Mouse (Mus musculus): ENCODE data around the gene Gm5152. TPM values are rescaled to one million over a fixed set of nuclear protein-coding genes. Genes with fewer than 3 reads are reported as not detected.
"Not testable (repeated sequence)": the region's sequence is repeated elsewhere in the genome, so short reads cannot be mapped to it uniquely, and the experiment has no call there.

The Gm5152 gene
- polyA plus RNA-seq (2015; fragmentation: Nextera tagmentation; extraction: Ambion mirVana) = not detected in 2 replicates

DNA sequence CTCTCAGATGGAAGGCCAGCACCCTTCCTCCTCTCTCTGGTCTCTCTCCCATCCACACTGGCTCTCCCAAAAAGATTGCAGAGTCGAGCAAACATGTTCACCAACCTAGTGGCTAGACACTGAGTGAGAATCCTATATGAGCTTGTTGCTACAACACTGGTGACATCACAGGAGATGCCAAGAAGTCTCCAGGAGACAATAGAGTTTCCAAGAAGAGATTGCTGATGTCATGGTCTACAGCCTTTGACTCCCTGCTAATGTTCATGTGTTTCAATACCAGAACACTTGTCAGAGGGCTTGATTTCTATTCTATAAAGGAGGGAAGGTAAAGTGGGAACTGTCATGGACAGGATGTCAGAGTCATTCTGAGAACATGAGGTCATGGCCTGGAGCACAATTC is at the start of gene Gm5152:
TSS of gene Gm5152 (minus strand) at position 101 of the 400 bp plus-strand sequence.
- H3K9ac ChIP-seq (replicated peaks; ENCODE audit: low read depth); H3K36me3 ChIP-seq (ENCODE audit: insufficient read depth, low read length); H3K27ac ChIP-seq (ENCODE audit: low read length); H3K4me2 ChIP-seq (replicated peaks; ENCODE audit: low read depth, low read length); H3K27me3 ChIP-seq (replicated peaks; ENCODE audit: insufficient read depth, low read length); ATAC-seq; H3K4me1 ChIP-seq (ENCODE audit: insufficient read depth, low read depth, low read length); H3K9me3 ChIP-seq (ENCODE audit: low read length); DNase-seq (ENCODE audit: low spot score); H3K4me3 ChIP-seq (ENCODE audit: low read depth, low read length): not testable (repeated sequence)
- WGBS = no CpG with 5 or more reads among the region's 1 CpGs

DNA sequence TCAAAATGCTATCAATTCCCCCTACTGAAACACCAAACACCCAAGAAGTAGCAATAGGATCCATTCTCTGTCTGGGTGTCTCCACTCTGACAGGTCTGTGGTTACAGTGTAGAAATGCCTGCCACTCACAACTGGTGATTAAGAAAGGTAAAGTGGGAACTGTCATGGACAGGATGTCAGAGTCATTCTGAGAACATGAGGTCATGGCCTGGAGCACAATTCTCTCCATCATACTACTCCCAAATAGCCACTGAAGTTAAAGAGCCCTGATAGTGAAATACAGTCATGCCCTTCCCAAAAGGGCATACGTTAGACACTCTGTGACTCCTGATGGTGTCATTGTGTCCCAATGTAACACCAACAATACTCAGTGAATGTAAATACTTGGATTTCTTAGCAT is 8.4 kb upstream of the Gm5152 start:
- ATAC-seq; H3K36me3 ChIP-seq (ENCODE audit: insufficient read depth, low read length); H3K9me3 ChIP-seq (ENCODE audit: low read length); H3K27ac ChIP-seq (ENCODE audit: low read length); H3K4me2 ChIP-seq (replicated peaks; ENCODE audit: low read depth, low read length); DNase-seq (ENCODE audit: low spot score); H3K4me1 ChIP-seq (ENCODE audit: insufficient read depth, low read depth, low read length); H3K4me3 ChIP-seq (ENCODE audit: low read depth, low read length); H3K27me3 ChIP-seq (replicated peaks; ENCODE audit: insufficient read depth, low read length); H3K9ac ChIP-seq (replicated peaks; ENCODE audit: low read depth): not testable (repeated sequence)
- WGBS = 68% methylated on average over 1 of the region's 1 CpGs

DNA sequence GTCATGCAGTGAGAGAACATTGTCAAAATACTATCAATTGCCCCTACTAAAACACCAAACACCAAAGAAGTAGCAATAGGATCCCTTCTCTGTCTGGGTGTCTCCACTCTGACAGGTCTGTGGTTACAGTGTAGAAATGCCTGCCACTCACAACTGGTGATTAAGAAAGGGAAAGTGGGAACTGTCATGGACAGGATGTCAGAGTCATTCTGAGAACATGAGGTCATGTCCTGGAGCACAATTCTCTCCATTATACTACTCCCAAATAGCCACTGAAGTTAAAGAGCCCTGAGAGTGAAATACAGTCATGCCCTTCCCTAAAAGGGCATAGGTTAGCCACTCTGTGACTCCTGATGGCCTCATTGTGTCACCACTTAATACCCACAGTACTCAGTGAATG is 556 bp downstream of the Gm5152 start:
- not testable (repeated sequence) for H3K4me2 ChIP-seq (replicated peaks; ENCODE audit: low read depth, low read length); H3K9me3 ChIP-seq (ENCODE audit: low read length); H3K27me3 ChIP-seq (replicated peaks; ENCODE audit: insufficient read depth, low read length); H3K4me3 ChIP-seq (ENCODE audit: low read depth, low read length); ATAC-seq; H3K36me3 ChIP-seq (ENCODE audit: insufficient read depth, low read length); DNase-seq (ENCODE audit: low spot score); H3K4me1 ChIP-seq (ENCODE audit: insufficient read depth, low read depth, low read length); H3K27ac ChIP-seq (ENCODE audit: low read length); H3K9ac ChIP-seq (replicated peaks; ENCODE audit: low read depth)

DNA sequence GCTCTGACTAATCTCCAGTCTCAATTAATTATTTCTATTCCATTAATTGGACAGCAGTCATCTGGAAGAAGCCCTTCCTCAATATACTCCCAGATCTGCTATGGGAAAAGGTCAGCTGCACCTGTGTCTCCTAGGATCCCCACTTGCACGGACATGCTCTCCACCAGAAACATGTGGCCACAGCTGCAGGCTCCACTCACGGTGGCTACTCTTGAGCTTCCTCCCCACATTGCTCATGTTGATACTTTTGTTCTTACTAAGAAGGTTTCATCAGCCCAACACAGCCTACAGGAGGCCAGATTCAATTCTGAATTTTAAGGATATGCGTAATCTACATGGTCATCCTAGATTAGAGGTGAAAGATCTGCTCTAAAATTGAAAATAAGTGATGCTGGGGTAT is 5.9 kb downstream of the Gm5152 start:
- 79% methylated on average over 3 of the region's 3 CpGs for WGBS
- ATAC-seq = not testable (repeated sequence)

DNA sequence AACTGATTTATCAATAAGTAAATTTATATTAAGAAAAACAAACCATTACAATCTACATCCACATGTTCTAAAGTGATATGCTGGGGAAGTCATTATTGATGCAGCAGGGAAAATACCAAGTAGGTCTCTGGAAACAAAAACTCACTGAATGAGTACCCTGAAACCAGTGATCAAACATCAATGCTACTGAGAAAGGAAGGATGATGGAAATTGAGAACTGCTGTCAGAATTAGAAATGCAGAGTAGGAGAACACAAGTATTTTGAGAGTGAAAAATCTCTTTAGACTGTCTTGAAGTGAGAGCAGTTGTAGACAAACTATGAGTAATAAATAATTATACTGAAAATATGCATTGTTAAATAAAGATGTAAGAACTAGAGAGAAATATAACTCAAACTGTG is 26.0 kb downstream of the Gm5152 start:
- H3K9ac ChIP-seq (replicated peaks; ENCODE audit: low read depth) = no peak overlapping the region
- no peaks in the 10 kb centered on the region for H3K4me1 ChIP-seq (ENCODE audit: insufficient read depth, low read depth, low read length)
- H3K9me3 ChIP-seq (ENCODE audit: low read length) = no peaks in the 10 kb centered on the region
- ATAC-seq (no peak), DNase-seq (ENCODE audit: low spot score) (no peak)
- no peaks in the 10 kb centered on the region for H3K27me3 ChIP-seq (replicated peaks; ENCODE audit: insufficient read depth, low read length)
- no peak overlapping the region for H3K4me2 ChIP-seq (replicated peaks; ENCODE audit: low read depth, low read length)
- H3K36me3 ChIP-seq (ENCODE audit: insufficient read depth, low read length) = no peaks in the 10 kb centered on the region
- no peak overlapping the region for H3K4me3 ChIP-seq (ENCODE audit: low read depth, low read length)
- H3K27ac ChIP-seq (ENCODE audit: low read length) = no peak overlapping the region
- TF ChIP-seq EP300 (IDR thresholded peaks at IDR 0.05) = no peak
- TF ChIP-seq CTCF (IDR thresholded peaks at IDR 0.05) = no peak

More for the DNA sequence above, 5.9 kb downstream of the Gm5152 start:
- not testable (repeated sequence) for H3K9me3 ChIP-seq (ENCODE audit: low read length); H3K4me1 ChIP-seq (ENCODE audit: insufficient read depth, low read depth, low read length); H3K9ac ChIP-seq (replicated peaks; ENCODE audit: low read depth); H3K4me2 ChIP-seq (replicated peaks; ENCODE audit: low read depth, low read length); DNase-seq (ENCODE audit: low spot score); H3K36me3 ChIP-seq (ENCODE audit: insufficient read depth, low read length); H3K27ac ChIP-seq (ENCODE audit: low read length); H3K27me3 ChIP-seq (replicated peaks; ENCODE audit: insufficient read depth, low read length); H3K4me3 ChIP-seq (ENCODE audit: low read depth, low read length)

DNA sequence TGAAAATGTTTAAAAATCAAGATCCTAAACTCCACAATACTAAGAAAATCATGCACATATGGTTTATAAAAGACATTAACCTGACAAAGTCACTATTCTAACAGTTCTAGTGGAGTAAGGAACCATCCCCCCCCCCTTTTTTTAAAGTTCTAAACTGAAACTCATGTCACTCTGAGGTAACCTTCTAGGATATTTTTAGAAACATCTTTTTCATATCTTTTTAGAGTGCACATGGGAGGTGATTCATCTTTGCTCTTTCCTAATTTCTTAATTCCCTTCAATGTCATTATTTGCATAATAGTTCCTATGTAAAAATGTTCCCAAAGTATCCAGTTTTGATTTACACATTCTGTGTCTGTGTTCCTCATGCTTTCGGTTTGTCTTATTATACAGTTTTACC is 43.3 kb downstream of the Gm5152 start:
- Histone ChIP-seq H3K9me3 (ENCODE audit: low read length) (no peaks in the 10 kb centered on the region), H3K27me3 (replicated peaks; ENCODE audit: insufficient read depth, low read length) (no peaks in the 10 kb centered on the region), H3K36me3 (ENCODE audit: insufficient read depth, low read length) (no peaks in the 10 kb centered on the region), H3K9ac (replicated peaks; ENCODE audit: low read depth) (no peak overlapping the region), H3K27ac (ENCODE audit: low read length) (no peak overlapping the region), H3K4me1 (ENCODE audit: insufficient read depth, low read depth, low read length) (no peaks in the 10 kb centered on the region), H3K4me3 (ENCODE audit: low read depth, low read length) (no peak overlapping the region), H3K4me2 (replicated peaks; ENCODE audit: low read depth, low read length) (no peak overlapping the region)
- no peak for TF ChIP-seq EP300 (IDR thresholded peaks at IDR 0.05)
- no peak for TF ChIP-seq CTCF (IDR thresholded peaks at IDR 0.05)
- ATAC-seq (no peak), DNase-seq (ENCODE audit: low spot score) (no peak)
- WGBS = 79% methylated on average over 1 of the region's 1 CpGs

- no peak for ATAC-seq
Observed at GRCm38 (mm10) chr5:10196880-10197279, 49.4 kb downstream of the Gm5152 start.

More at GRCm38 (mm10) chr5:10196880-10197279, 49.4 kb downstream of the Gm5152 start:
- Histone ChIP-seq H3K36me3 (ENCODE audit: insufficient read depth, low read length) (no peaks in the 10 kb centered on the region), H3K4me3 (ENCODE audit: low read depth, low read length) (no peak overlapping the region), H3K4me2 (replicated peaks; ENCODE audit: low read depth, low read length) (no peak overlapping the region), H3K9me3 (ENCODE audit: low read length) (no peaks in the 10 kb centered on the region), H3K27ac (ENCODE audit: low read length) (no peak overlapping the region), H3K9ac (replicated peaks; ENCODE audit: low read depth) (no peak overlapping the region), H3K4me1 (ENCODE audit: insufficient read depth, low read depth, low read length) (no peaks in the 10 kb centered on the region), H3K27me3 (replicated peaks; ENCODE audit: insufficient read depth, low read length) (no peaks in the 10 kb centered on the region)
- TF ChIP-seq EP300 (IDR thresholded peaks at IDR 0.05) (no peak), CTCF (IDR thresholded peaks at IDR 0.05) (no peak)
- no peak for DNase-seq (ENCODE audit: low spot score)
- 46% methylated on average over 1 of the region's 1 CpGs for WGBS
